Mouse (Mus musculus) bone marrow, adult 2 months (tissue): Measurements from ENCODE around the gene Chka.

Source experiments
- CTCF ChIP-seq: fragments of 200-500 bp; IDR thresholded peaks from 2 replicates; pipeline ENCODE4 v1.5.1; 2011; ENCODE audit warnings: low read length, control low read depth; ENCODE audit not compliant: control insufficient read depth, insufficient read depth
- POLR2A ChIP-seq: fragments of 200-500 bp; IDR thresholded peaks from 2 replicates; pipeline ENCODE4 v1.6.1; 2011; ENCODE audit warnings: low read depth, mild to moderate bottlenecking, control low read depth, low read length, borderline replicate concordance; ENCODE audit not compliant: control insufficient read depth

DNA sequence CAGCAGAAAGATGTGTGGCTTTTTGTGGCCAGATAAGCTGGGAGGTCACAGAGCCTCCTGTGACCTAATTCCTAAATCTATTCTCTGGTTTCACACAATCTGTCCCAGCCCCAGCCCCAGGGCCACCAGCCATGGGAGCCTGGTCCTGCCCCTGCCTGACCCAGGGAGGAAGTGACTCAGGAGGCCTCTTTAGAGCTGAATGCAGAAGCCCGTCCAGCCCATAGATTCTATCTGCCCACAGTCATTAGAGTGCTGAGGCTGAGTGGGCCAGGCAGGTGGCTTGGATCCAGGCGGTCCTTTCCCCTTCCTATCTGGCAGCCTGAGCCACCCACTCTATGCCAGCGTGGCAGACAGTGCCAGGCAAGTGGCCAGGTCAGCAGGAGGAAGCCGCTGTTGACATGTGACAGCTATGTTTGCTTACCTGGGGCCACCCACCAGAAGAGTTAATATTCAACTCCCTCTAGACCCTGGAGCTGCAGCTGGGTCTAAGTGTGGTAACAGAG lies 18.7 kb upstream of the Chka start:
- TF ChIP-seq POLR2A = no peak
- no peak for TF ChIP-seq CTCF
